Mouse (Mus musculus): Measurements from ENCODE around the gene Olfr418. TPM values are rescaled to one million over a fixed set of nuclear protein-coding genes. Genes with fewer than 3 reads are reported as not detected.

The Olfr418 gene
- polyA plus RNA-seq, 1 experiment from 2014 or later: not detected

Other genes with a start within 250 kb of the Olfr418 start
- gene Olfr1408, start 128.6 kb upstream of the Olfr418 start, polyA plus RNA-seq (2015; fragmentation: Nextera tagmentation; extraction: Ambion mirVana): not detected in 2 replicates
- gene Olfr1406, start 75.4 kb upstream of the Olfr418 start, polyA plus RNA-seq (2015; fragmentation: Nextera tagmentation; extraction: Ambion mirVana): not detected in 2 replicates
- gene Olfr218, start 68.2 kb upstream of the Olfr418 start, polyA plus RNA-seq (2015; fragmentation: Nextera tagmentation; extraction: Ambion mirVana): not detected in 2 replicates
- gene Olfr1404, start 53.6 kb upstream of the Olfr418 start, polyA plus RNA-seq (2015; fragmentation: Nextera tagmentation; extraction: Ambion mirVana): not detected in 2 replicates
- gene Fcer1a, start 38.8 kb upstream of the Olfr418 start, polyA plus RNA-seq (2015; fragmentation: Nextera tagmentation; extraction: Ambion mirVana): not detected in 2 replicates
- not detected in 2 replicates for gene Mptx2, start 11.8 kb downstream of the Olfr418 start, polyA plus RNA-seq (2015; fragmentation: Nextera tagmentation; extraction: Ambion mirVana)
- 18.6 and 19.9 TPM in 2 replicates for gene Ackr1, start 67.7 kb downstream of the Olfr418 start, polyA plus RNA-seq (2015; fragmentation: Nextera tagmentation; extraction: Ambion mirVana)
- 0.83 and 2.0 TPM in 2 replicates for gene Aim2, start 84.9 kb downstream of the Olfr418 start, polyA plus RNA-seq (2015; fragmentation: Nextera tagmentation; extraction: Ambion mirVana)
- 81.5 and 84.8 TPM in 2 replicates for gene Cadm3, start 101.7 kb downstream of the Olfr418 start, polyA plus RNA-seq (2015; fragmentation: Nextera tagmentation; extraction: Ambion mirVana)
- 0.30 TPM in 1 of 2 replicates, not detected in the other for gene Ifi206, start 225.0 kb downstream of the Olfr418 start, polyA plus RNA-seq (2015; fragmentation: Nextera tagmentation; extraction: Ambion mirVana)